Mouse (Mus musculus) megakaryocyte, embryonic 14.5 days (primary cell): ENCODE data around the gene Piga.

Experiments
- FLI1 ChIP-seq: IDR thresholded peaks from 2 replicates; pipeline ENCODE4 v1.6.1; 2012; ENCODE audit warnings: low read length, inconsistent platforms, mixed read lengths
- GATA1 ChIP-seq: IDR thresholded peaks from 3 replicates; pipeline ENCODE4 v1.6.1; 2012; ENCODE audit warnings: mixed read lengths, low read length, inconsistent platforms, borderline replicate concordance

- TF ChIP-seq GATA1 (no peak), FLI1 (no peak)
Measured at GRCm38 (mm10) chrX:164408301-164408927, 11.2 kb upstream of the Piga start.
